14 mouse cellular contexts compared by ENCODE assay signal in the genomic region with DNA sequence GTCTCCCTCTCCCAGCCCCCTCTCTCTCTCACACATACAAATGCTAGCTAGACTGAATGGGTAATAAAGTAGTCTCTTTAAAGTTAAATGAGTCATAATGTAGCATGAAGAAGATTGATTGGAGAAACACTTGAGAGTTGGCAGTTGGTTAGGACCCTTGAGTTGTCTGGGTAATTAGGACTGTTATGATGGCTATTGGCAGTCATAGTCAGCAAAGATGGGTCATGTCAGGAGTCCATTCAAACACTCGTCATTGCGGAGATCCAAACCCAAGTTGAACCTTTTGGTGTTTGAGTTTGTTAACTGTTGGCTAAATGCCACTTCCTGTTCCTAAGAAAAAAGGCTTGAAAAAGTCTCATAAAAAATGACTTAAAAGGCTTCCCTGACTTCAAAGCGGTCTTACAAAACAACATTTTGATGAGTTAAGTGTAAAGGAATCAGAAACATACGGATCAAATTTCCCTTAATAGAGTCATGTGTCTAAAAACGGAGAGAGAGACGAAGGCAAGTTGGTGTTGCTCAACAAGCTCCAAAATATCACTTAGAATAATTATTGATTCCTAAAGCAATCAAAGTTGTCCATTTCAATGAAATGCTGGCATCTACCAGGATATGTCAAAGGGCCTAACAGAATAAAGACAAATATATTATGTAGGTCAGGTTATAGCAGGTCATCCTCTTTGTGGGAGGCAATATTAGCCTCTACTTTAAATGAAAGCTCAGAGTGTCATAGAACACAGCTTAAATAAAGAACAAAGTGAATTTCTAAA.
DNase-seq lines count a peak whose midpoint lies in the region; ATAC-seq and TF ChIP-seq lines count a peak whose summit lies in the region.
"Had no signal": no experiment of that assay in that cellular context is flagged by ENCODE, and none has a peak within 500 bp of the region (broad histone marks: within the 10 kb centered on the region; RNA-seq: fewer than 3 reads in every experiment).

No protein-coding gene starts in this region.

- no peak overlapping the region for H3K4me2 ChIP-seq in kidney, embryonic 15.5 days
- no peak overlapping the region for H3K4me2 ChIP-seq in midbrain, postnatal 0 days (ENCODE audit: low read depth, low read length, poor library complexity, severe bottlenecking)
- H3K4me2 ChIP-seq in midbrain, embryonic 14.5 days (ENCODE audit: low read length): no peak overlapping the region
- H3K4me2 ChIP-seq: hindbrain, embryonic 13.5 days had no signal

- 12% methylated on average over 6 of the region's 6 CpGs for WGBS in kidney, embryonic 15.5 days
- 74% methylated on average over 6 of the region's 6 CpGs for WGBS in midbrain, postnatal 0 days
- WGBS in midbrain, embryonic 14.5 days: 85% methylated on average over 6 of the region's 6 CpGs
- WGBS in large intestine, adult 2 months: 19% methylated on average over 6 of the region's 6 CpGs

- DNase-seq in kidney, postnatal 10 days: no peak
- peak; percentile 48 for DNase-seq in midbrain, postnatal 0 days (ENCODE audit: low spot score)
- DNase-seq in midbrain, embryonic 14.5 days: no peak
- peak; percentile 33 for DNase-seq in large intestine, adult 2 months (ENCODE audit: low read depth, low spot score)
- DNase-seq in mesoderm, embryonic 11.5 days (ENCODE audit: low read depth, low spot score): peak; percentile 19
- DNase-seq in ovary, postnatal 14 days (ENCODE audit: low spot score): no peak
- DNase-seq: cerebellum, postnatal 25 days; kidney, adult 18-20 months; thymus, postnatal 14 days had no signal

- H3K9me3 ChIP-seq in kidney, embryonic 15.5 days (replicated peaks): no peaks in the 10 kb centered on the region
- H3K9me3 ChIP-seq in midbrain, postnatal 0 days (ENCODE audit: low read length): no peaks in the 10 kb centered on the region
- H3K9me3 ChIP-seq in midbrain, embryonic 14.5 days (ENCODE audit: control insufficient read depth, low read length): no peaks in the 10 kb centered on the region
- H3K9me3 ChIP-seq: hindbrain, embryonic 13.5 days had no signal

- no peak overlapping the region for H3K4me3 ChIP-seq in kidney, embryonic 15.5 days (replicated peaks)
- no peak overlapping the region for H3K4me3 ChIP-seq in midbrain, postnatal 0 days (ENCODE audit: low read depth, low read length)
- no peak overlapping the region for H3K4me3 ChIP-seq in midbrain, embryonic 14.5 days (replicated peaks; ENCODE audit: low read depth, low read length)
- H3K4me3 ChIP-seq: erythroblast, embryonic 14.5 days; hindbrain, embryonic 13.5 days had no signal

- H3K27ac ChIP-seq in kidney, embryonic 15.5 days: peak overlapping the region; percentile 48
- H3K27ac ChIP-seq in midbrain, postnatal 0 days (ENCODE audit: low read depth, low read length): no peak overlapping the region
- no peak overlapping the region for H3K27ac ChIP-seq in midbrain, embryonic 14.5 days (replicated peaks; ENCODE audit: low read depth, low read length)
- H3K27ac ChIP-seq: hindbrain, embryonic 13.5 days had no signal

- ATAC-seq in kidney, embryonic 15.5 days (replicated peaks; ENCODE audit: low FRiP score): peak; percentile 74
- no peak for ATAC-seq in midbrain, postnatal 0 days (ENCODE audit: low FRiP score)
- no peak for ATAC-seq in midbrain, embryonic 14.5 days (ENCODE audit: low FRiP score, low TSS enrichment)
- no peak for ATAC-seq in erythroblast, adult 5-6 weeks (replicated peaks; ENCODE audit: low FRiP score, poor library complexity, severe bottlenecking)
- ATAC-seq: midbrain, embryonic 16.5 days had no signal

- H3K36me3 ChIP-seq in kidney, embryonic 15.5 days: no peaks in the 10 kb centered on the region
- H3K36me3 ChIP-seq in midbrain, postnatal 0 days (ENCODE audit: insufficient read depth, low read length): no peaks in the 10 kb centered on the region
- H3K36me3 ChIP-seq in midbrain, embryonic 14.5 days (ENCODE audit: control insufficient read depth, insufficient read depth, low read length): no peaks in the 10 kb centered on the region
- H3K36me3 ChIP-seq: hindbrain, embryonic 13.5 days had no signal

- H3K27me3 ChIP-seq in kidney, embryonic 15.5 days: no peaks in the 10 kb centered on the region
- no peaks in the 10 kb centered on the region for H3K27me3 ChIP-seq in midbrain, postnatal 0 days (ENCODE audit: insufficient read depth, low read length)
- no peaks in the 10 kb centered on the region for H3K27me3 ChIP-seq in midbrain, embryonic 14.5 days (ENCODE audit: control insufficient read depth, insufficient read depth, low read length)
- H3K27me3 ChIP-seq: hindbrain, embryonic 13.5 days had no signal

- peaks cover 10% of the 10 kb centered on the region for H3K4me1 ChIP-seq in kidney, embryonic 15.5 days
- no peaks in the 10 kb centered on the region for H3K4me1 ChIP-seq in midbrain, postnatal 0 days (ENCODE audit: insufficient read depth, low read length)
- H3K4me1 ChIP-seq in midbrain, embryonic 14.5 days (ENCODE audit: control insufficient read depth, insufficient read depth, low read length): no peaks in the 10 kb centered on the region
- H3K4me1 ChIP-seq: hindbrain, embryonic 13.5 days had no signal

- TF ChIP-seq CTCF in midbrain, postnatal 0 days (IDR thresholded peaks at IDR 0.05): no peak

- no peak overlapping the region for H3K9ac ChIP-seq in kidney, embryonic 15.5 days
- H3K9ac ChIP-seq in midbrain, postnatal 0 days (replicated peaks; ENCODE audit: low read length, poor library complexity, severe bottlenecking): no peak overlapping the region
- H3K9ac ChIP-seq in midbrain, embryonic 14.5 days (replicated peaks; ENCODE audit: low read length): no peak overlapping the region
- H3K9ac ChIP-seq: hindbrain, embryonic 13.5 days had no signal

Comparison
In these comparisons a context has a peak if more than half of its experiments do, and no peak if none do; other contexts are left out.
1. DNase-seq: peak in midbrain, postnatal 0 days (single experiment), large intestine, adult 2 months (single experiment) and mesoderm, embryonic 11.5 days (single experiment); none in kidney, postnatal 10 days (single experiment), midbrain, embryonic 14.5 days (single experiment) and ovary, postnatal 14 days (single experiment).